Mouse (Mus musculus): ENCODE results near the gene Bach2. TPM values are rescaled to one million over a fixed set of nuclear protein-coding genes. Genes with fewer than 3 reads are reported as not detected.
A peak's percentile ranks its signal among the peaks of the same experiment; 100 is the strongest.

Bach2 gene
- total RNA-seq, 2 experiments from 2014 or later: 21.4 to 29.7 TPM

GRCm38 (mm10) chr4:32520628-32521360 is 282.2 kb downstream of the Bach2 start:
- DNase-seq (ENCODE audit: extremely low spot score in 1 of 2, low spot score in 2 of 2): peak in 1 of 2 experiments; percentile 59
- intact Hi-C loops (cut with DNase I): no loop called here

GRCm38 (mm10) chr4:32521361-32521740 is 282.7 kb downstream of the Bach2 start:
- intact Hi-C loops (cut with DNase I): no loop called here
- DNase-seq (ENCODE audit: extremely low spot score in 1 of 2, low spot score in 2 of 2): no peak

GRCm38 (mm10) chr4:32522013-32522412 is 283.4 kb downstream of the Bach2 start:
- no peak for DNase-seq (ENCODE audit: extremely low spot score in 1 of 2, low spot score in 2 of 2)
- intact Hi-C loops (cut with DNase I): no loop called here

GRCm38 (mm10) chr4:32524282-32524681 is 285.7 kb downstream of the Bach2 start:
- no peak for DNase-seq (ENCODE audit: extremely low spot score in 1 of 2, low spot score in 2 of 2)
- intact Hi-C loops (cut with DNase I): no loop called here

- no peak for DNase-seq (ENCODE audit: extremely low spot score in 1 of 2, low spot score in 2 of 2)
- intact Hi-C loops (cut with DNase I): no loop called here
Measured at GRCm38 (mm10) chr4:32525000-32525399, 286.4 kb downstream of the Bach2 start.

- no peak for DNase-seq (ENCODE audit: extremely low spot score in 1 of 2, low spot score in 2 of 2)
- intact Hi-C loops (cut with DNase I): no loop called here
Measured at GRCm38 (mm10) chr4:32526228-32526836, 287.7 kb downstream of the Bach2 start.

GRCm38 (mm10) chr4:32529443-32529995 is 290.9 kb downstream of the Bach2 start:
- no peak for DNase-seq (ENCODE audit: extremely low spot score in 1 of 2, low spot score in 2 of 2)
- intact Hi-C loops (cut with DNase I): no loop called here

- intact Hi-C loops (cut with DNase I): loop anchor here (5.0 to 10.0 kb wide), 2 partner anchors 376 to 473 kb away; no protein-coding TSS in a partner anchor
- no peak for DNase-seq (ENCODE audit: extremely low spot score in 1 of 2, low spot score in 2 of 2)
Measured at GRCm38 (mm10) chr4:32530421-32530920, 291.9 kb downstream of the Bach2 start.

- no peak for DNase-seq (ENCODE audit: extremely low spot score in 1 of 2, low spot score in 2 of 2)
- intact Hi-C loops (cut with DNase I): loop anchor here (5.0 to 10.0 kb wide), 2 partner anchors 376 to 474 kb away; no protein-coding TSS in a partner anchor
Measured at GRCm38 (mm10) chr4:32530921-32531846, 292.6 kb downstream of the Bach2 start.

GRCm38 (mm10) chr4:32532079-32532478 is 293.5 kb downstream of the Bach2 start:
- intact Hi-C loops (cut with DNase I): loop anchor here (5.0 to 10.0 kb wide), 2 partner anchors 377 to 475 kb away; no protein-coding TSS in a partner anchor
- no peak for DNase-seq (ENCODE audit: extremely low spot score in 1 of 2, low spot score in 2 of 2)

GRCm38 (mm10) chr4:32533735-32534134 is 295.1 kb downstream of the Bach2 start:
- intact Hi-C loops (cut with DNase I): loop anchor here (5.0 to 10.0 kb wide), 2 partner anchors 379 to 476 kb away; no protein-coding TSS in a partner anchor
- no peak for DNase-seq (ENCODE audit: extremely low spot score in 1 of 2, low spot score in 2 of 2)

GRCm38 (mm10) chr4:32535626-32536025 is 297.0 kb downstream of the Bach2 start:
- no peak for DNase-seq (ENCODE audit: extremely low spot score in 1 of 2, low spot score in 2 of 2)
- intact Hi-C loops (cut with DNase I): loop anchor here (5.0 to 10.0 kb wide), 2 partner anchors 293 to 381 kb away; no protein-coding TSS in a partner anchor

GRCm38 (mm10) chr4:32536870-32537508 is 298.4 kb downstream of the Bach2 start:
- intact Hi-C loops (cut with DNase I): loop anchor here (5.0 to 10.0 kb wide), 2 partner anchors 295 to 382 kb away; no protein-coding TSS in a partner anchor
- no peak for DNase-seq (ENCODE audit: extremely low spot score in 1 of 2, low spot score in 2 of 2)

GRCm38 (mm10) chr4:32538088-32538487 is 299.5 kb downstream of the Bach2 start:
- intact Hi-C loops (cut with DNase I): loop anchor here (5.0 to 10.0 kb wide), 2 partner anchors 296 to 383 kb away; no protein-coding TSS in a partner anchor

GRCm38 (mm10) chr4:32538488-32538887 is 299.9 kb downstream of the Bach2 start:
- DNase-seq (ENCODE audit: extremely low spot score in 1 of 2, low spot score in 2 of 2): no peak
- intact Hi-C loops (cut with DNase I): loop anchor here (5.0 to 10.0 kb wide), 2 partner anchors 296 to 384 kb away; no protein-coding TSS in a partner anchor

More at GRCm38 (mm10) chr4:32538088-32538487, 299.5 kb downstream of the Bach2 start:
- peak; percentile 69 to 79 for DNase-seq (ENCODE audit: extremely low spot score in 1 of 2, low spot score in 2 of 2)

- intact Hi-C loops (cut with DNase I): loop anchor here (5.0 to 10.0 kb wide), 2 partner anchors 297 to 384 kb away; no protein-coding TSS in a partner anchor
Measured at GRCm38 (mm10) chr4:32538987-32539386, 300.4 kb downstream of the Bach2 start.

GRCm38 (mm10) chr4:32544821-32545545 is 306.4 kb downstream of the Bach2 start:
- intact Hi-C loops (cut with DNase I): no loop called here
- DNase-seq (ENCODE audit: extremely low spot score in 1 of 2, low spot score in 2 of 2): no peak

More at GRCm38 (mm10) chr4:32538987-32539386, 300.4 kb downstream of the Bach2 start:
- DNase-seq (ENCODE audit: extremely low spot score in 1 of 2, low spot score in 2 of 2): no peak

Data from left cerebral cortex, postnatal 10 days (tissue).